Mouse (Mus musculus) limb, embryonic 13.5 days (tissue): Measurements from ENCODE around the gene Itga10. TPM values are rescaled to one million over a fixed set of nuclear protein-coding genes. Genes with fewer than 3 reads are reported as not detected.

Experiments
- ATAC-seq: fragments of 200-750 bp; cut with Nextera tagmentation; 2 replicates; pipeline ENCODE4 v1.8.0; 2017; ENCODE audit warnings: low read depth, moderate number of reproducible peaks, moderate TSS enrichment; ENCODE audit not compliant: low FRiP score
- H3K27ac ChIP-seq: fragments of 300-500 bp; sonication (generic); 2 replicates; pipeline ENCODE4 v1.5.1; 2015; ENCODE audit warnings: inconsistent platforms, mild to moderate bottlenecking, moderate library complexity
- H3K27me3 ChIP-seq: fragments of 300-500 bp; sonication (generic); 2 replicates; pipeline ENCODE4 v1.6.1; 2015; ENCODE audit warnings: mild to moderate bottlenecking, inconsistent platforms
- H3K36me3 ChIP-seq: fragments of 300-500 bp; sonication (generic); 2 replicates; pipeline ENCODE4 v1.6.1; 2015; ENCODE audit warnings: inconsistent platforms, mild to moderate bottlenecking, moderate library complexity
- H3K4me1 ChIP-seq: fragments of 300-500 bp; sonication (generic); 2 replicates; pipeline ENCODE4 v1.6.1; 2015; ENCODE audit warnings: inconsistent platforms
- H3K4me2 ChIP-seq: fragments of 300-500 bp; sonication (generic); replicated peaks from 2 replicates; pipeline ENCODE4 v1.6.1; 2015; ENCODE audit warnings: inconsistent platforms, mild to moderate bottlenecking, moderate library complexity
- H3K4me3 ChIP-seq: fragments of 300-500 bp; sonication (generic); 2 replicates; pipeline ENCODE4 v1.5.1; 2015; ENCODE audit warnings: moderate library complexity, mild to moderate bottlenecking, inconsistent platforms
- H3K9ac ChIP-seq: fragments of 300-500 bp; sonication (generic); 2 replicates; pipeline ENCODE4 v1.6.1; 2015; ENCODE audit warnings: mild to moderate bottlenecking, inconsistent platforms
- H3K9me3 ChIP-seq: fragments of 300-500 bp; sonication (generic); 2 replicates; pipeline ENCODE4 v1.6.1; 2016; ENCODE audit warnings: inconsistent platforms
- WGBS: fragments of 180-500 bp; shearing (Covaris S2); methylation state at CpG from one replicate; pipeline ENCODE4 v1.1.7; 2015; 5-methylcytosine and 5-hydroxymethylcytosine counted together
- polyA plus RNA-seq: library from polyadenylated mRNA; unstranded; fragments of >200 nt; fragmentation: Nextera tagmentation; extraction: Ambion mirVana; gene quantifications from 2 replicates; pipeline ENCODE4 v1.2.1, GENCODE M21; 2015

The Itga10 gene
- 2.1 and 3.1 TPM in 2 replicates for polyA plus RNA-seq

DNA sequence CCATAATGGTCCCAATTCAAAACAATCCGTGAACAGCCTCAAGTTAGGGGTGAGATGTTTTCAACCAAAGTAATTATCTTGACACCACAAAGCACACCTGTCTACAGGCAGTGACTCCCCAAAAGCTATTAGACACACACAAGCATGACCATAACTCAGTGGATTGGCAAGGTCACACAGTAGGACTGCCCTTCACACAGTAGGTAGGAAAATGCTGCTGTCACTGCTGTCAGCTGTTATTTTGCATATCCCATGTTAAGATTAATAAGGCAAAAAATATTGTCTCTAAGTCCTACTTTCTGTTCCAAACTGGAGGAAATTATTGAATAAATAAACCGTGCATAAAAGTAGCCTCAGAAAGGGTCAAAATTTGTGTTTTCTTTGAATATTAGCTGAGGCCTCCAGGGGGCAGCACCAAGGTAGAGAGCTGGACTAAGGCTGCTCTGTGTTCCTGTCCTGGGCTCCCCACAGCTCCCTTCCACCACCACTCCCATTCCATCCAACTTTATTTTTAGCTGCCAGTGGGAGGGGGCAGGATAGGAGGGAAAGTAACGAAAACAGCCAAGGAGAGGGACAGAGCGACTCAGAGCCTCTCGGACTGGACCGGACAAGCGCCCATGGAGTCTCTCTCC is at the start of gene Itga10:
Gene Itga10 (plus strand): TSS at position 567 of the 632 bp plus-strand sequence.
- Histone ChIP-seq H3K27me3 (no peaks in the 10 kb centered on the region), H3K4me1 (peaks cover 3% of the 10 kb centered on the region; the same call in 1 of the 2 replicates), H3K4me2 (peak within 1 kb of the TSS; percentile 5), H3K9ac (no peak within 1 kb of the TSS), H3K9me3 (no peaks in the 10 kb centered on the region), H3K36me3 (peaks cover 53% of the 10 kb centered on the region), H3K4me3 (0 out of 2 replicates have a peak within 1 kb of the TSS, but pooled peaks have one; percentile 16), H3K27ac (no peak within 1 kb of the TSS)
- WGBS = 67% methylated on average over 7 of the region's 7 CpGs
- ATAC-seq = peak; percentile 74; the same call in 1 of the 2 replicates

DNA sequence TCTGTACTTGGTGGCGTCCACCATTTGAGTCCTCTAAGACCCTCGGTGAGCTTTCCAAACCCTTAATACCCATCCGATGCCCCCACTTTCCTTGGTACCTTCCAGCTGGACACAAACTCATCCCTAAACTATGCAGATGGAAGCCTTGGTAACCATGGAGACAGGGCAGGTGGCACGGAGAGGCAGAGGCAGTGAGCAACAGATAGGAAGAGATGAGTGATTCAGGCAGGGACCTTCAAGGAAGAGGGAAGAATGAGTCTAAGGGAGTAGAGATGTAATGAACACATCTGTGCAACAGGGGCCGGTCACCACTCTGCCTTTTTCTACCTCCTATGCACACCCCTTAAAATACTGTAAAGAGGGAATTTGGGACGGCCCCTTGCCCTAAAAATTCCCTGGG is 49.7 kb upstream of the Itga10 start:
- Histone ChIP-seq H3K4me1 (peaks cover 60% of the 10 kb centered on the region), H3K36me3 (no peaks in the 10 kb centered on the region), H3K4me3 (peak overlapping the region; percentile 57), H3K27ac (no peak overlapping the region), H3K4me2 (peak overlapping the region; percentile 99), H3K9me3 (no peaks in the 10 kb centered on the region), H3K27me3 (peaks cover 30% of the 10 kb centered on the region), H3K9ac (no peak overlapping the region)
- 21% methylated on average over 6 of the region's 6 CpGs for WGBS
- ATAC-seq = no peak

DNA sequence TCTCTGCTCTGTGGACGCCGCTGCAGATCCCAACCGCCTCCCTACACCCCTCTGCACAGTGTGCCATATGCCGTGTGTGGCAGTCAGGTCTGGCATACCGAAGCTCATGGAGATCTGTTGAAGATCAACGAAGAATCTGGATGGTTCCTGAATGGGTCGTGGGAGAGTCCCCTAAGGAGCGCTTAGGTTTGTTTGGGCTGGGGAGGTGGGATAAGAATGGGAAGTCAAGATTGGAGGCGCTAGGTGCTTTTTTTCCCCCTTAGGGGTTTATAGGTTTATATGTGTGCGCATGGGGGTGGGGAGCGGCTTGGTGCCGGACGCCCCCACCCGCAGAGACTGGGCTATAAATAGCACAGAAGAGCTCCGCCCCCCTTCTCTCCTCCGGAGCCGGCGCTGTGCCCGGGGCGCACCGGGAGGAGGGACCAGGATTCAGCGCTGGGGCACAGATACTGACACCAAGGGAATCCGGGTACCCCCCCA is 49.1 kb upstream of the Itga10 start, which contains the start of gene Ankrd34a:
Gene Ankrd34a (plus strand): TSS at position 409 of the 480 bp plus-strand sequence.
- Histone ChIP-seq H3K4me1 (peaks cover 61% of the 10 kb centered on the region), H3K4me2 (peak within 1 kb of the TSS; percentile 99), H3K9me3 (no peaks in the 10 kb centered on the region), H3K9ac (peak within 1 kb of the TSS; percentile 80), H3K36me3 (no peaks in the 10 kb centered on the region), H3K4me3 (peak within 1 kb of the TSS; percentile 57), H3K27ac (peak within 1 kb of the TSS; percentile 56; the same call in 1 of the 2 replicates), H3K27me3 (peaks cover 30% of the 10 kb centered on the region)
- no peak for ATAC-seq
- 0% methylated on average over 21 of the region's 23 CpGs for WGBS

DNA sequence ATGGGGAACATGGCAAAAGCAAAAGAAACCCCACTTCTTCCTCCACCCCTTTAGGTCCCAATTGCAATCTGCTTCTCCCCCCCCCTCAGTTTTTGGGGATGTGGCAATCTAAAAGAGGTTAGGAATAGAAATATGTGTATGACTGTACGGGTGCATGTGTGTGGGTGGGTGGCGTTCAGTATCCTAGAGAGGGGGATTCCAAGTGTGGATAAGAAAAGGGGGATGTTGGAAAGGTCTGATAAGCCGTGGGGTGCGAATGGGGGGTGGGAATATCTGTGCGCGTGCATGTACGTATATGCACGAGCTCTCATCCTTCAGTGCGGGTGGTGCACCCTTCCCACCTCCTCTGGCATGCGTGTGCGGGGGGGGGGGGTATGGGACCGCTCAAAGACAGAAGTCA is 48.5 kb upstream of the Itga10 start:
- peaks cover 30% of the 10 kb centered on the region for H3K27me3 ChIP-seq
- 3% methylated on average over 10 of the region's 12 CpGs for WGBS
- H3K27ac ChIP-seq = no peak overlapping the region
- peaks cover 61% of the 10 kb centered on the region for H3K4me1 ChIP-seq
- peak overlapping the region; percentile 80 for H3K9ac ChIP-seq
- H3K36me3 ChIP-seq = no peaks in the 10 kb centered on the region
- no peak for ATAC-seq
- H3K4me3 ChIP-seq = peak overlapping the region; percentile 57
- peak overlapping the region; percentile 99 for H3K4me2 ChIP-seq
- no peaks in the 10 kb centered on the region for H3K9me3 ChIP-seq

DNA sequence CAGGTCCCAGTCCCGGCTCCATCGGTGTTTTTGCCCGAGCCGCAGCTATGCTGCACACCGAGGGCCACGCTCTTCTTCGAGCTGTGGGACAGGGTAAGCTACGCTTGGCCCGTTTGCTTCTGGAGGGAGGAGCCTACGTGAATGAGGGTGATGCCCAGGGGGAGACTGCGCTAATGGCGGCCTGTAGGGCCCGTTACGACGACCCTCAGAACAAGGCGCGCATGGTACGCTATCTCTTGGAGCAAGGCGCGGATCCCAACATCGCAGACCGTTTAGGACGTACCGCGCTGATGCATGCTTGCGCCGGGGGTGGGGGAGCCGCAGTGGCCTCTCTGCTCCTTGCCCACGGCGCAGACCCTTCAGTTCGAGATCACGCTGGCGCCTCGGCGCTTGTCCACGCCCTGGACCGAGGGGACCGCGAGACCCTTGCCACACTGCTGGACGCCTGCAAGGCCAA is 47.9 kb upstream of the Itga10 start:
- Histone ChIP-seq H3K27ac (peak overlapping the region; percentile 56; the same call in 1 of the 2 replicates), H3K9ac (peak overlapping the region; percentile 80), H3K4me3 (peak overlapping the region; percentile 57), H3K9me3 (no peaks in the 10 kb centered on the region), H3K4me1 (peaks cover 63% of the 10 kb centered on the region), H3K27me3 (peaks cover 30% of the 10 kb centered on the region), H3K4me2 (peak overlapping the region; percentile 99), H3K36me3 (no peaks in the 10 kb centered on the region)
- ATAC-seq = no peak
- under 1% methylated on average over 40 of the region's 40 CpGs for WGBS

DNA sequence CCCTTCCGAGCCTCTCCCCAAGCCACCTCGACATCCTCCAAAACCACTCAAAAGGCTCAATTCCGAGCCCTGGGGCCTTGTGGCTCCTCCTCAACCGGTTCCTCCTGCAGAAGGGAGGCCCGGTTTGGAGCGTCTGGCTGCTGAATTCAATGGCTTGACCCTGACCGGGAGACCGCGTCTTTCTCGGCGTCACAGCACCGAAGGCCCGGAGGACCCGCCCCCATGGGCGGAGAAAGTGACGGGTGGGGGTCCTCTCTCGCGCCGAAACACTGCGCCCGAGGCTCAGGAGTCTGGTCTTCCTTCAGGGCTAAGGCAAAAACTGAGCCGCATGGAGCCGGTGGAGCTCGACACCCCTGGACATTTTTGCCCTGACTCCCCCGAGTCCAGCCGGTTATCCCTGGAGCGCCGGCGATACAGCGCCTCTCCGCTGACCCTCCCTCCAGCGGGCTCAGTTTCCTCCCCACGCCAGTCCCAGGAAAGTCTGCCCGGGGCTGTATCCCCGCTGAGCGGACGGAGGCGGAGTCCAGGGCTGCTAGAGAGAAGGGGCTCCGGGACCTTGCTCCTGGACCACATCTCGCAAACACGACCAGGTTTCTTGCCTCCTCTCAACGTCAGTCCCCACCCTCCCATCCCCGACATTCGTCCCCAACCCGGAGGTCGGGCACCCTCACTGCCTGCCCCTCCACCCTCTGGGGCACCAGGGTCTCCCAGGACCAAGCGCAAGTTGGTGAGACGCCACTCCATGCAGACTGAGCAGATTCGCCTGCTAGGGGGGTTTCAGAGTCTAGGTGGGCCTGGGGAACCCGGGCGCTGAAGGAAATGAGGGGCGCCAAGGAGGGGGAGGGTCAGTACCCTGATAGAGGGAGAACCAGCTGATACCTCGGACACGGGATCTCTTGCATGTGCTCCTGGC is 47.0 kb upstream of the Itga10 start:
- peaks cover 1% of the 10 kb centered on the region; the same call in 1 of the 2 replicates for H3K36me3 ChIP-seq
- peak overlapping the region; percentile 99 for H3K4me2 ChIP-seq
- peaks cover 30% of the 10 kb centered on the region for H3K27me3 ChIP-seq
- peak overlapping the region; percentile 80 for H3K9ac ChIP-seq
- H3K9me3 ChIP-seq = no peaks in the 10 kb centered on the region
- peak; percentile 21; the same call in 1 of the 2 replicates for ATAC-seq
- 1% methylated on average over 54 of the region's 54 CpGs for WGBS
- H3K27ac ChIP-seq = 0 out of 2 replicates have a peak overlapping the region, but pooled peaks have one; percentile 56
- peak overlapping the region; percentile 57 for H3K4me3 ChIP-seq
- peaks cover 64% of the 10 kb centered on the region for H3K4me1 ChIP-seq

DNA sequence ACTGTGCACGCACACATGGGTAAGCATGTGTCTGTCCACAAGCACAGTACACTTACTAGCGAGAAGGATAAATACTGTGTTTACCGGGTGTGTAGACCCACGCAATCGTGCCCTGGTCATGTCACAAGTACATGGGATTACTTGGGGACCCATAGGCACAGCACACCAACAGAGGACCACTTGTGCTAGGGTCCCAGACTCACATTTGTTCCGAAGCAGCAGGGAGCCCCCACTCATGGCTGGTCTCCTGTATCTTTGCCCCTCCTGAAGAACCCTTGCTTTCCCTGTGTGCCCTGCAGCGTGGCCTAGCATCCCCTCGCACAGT is 46.4 kb upstream of the Itga10 start:
- Histone ChIP-seq H3K9me3 (no peaks in the 10 kb centered on the region), H3K36me3 (peaks cover 8% of the 10 kb centered on the region; the same call in 1 of the 2 replicates), H3K4me2 (peak overlapping the region; percentile 99), H3K4me1 (peaks cover 70% of the 10 kb centered on the region), H3K4me3 (peak overlapping the region; percentile 57), H3K27me3 (peaks cover 30% of the 10 kb centered on the region), H3K27ac (no peak overlapping the region), H3K9ac (no peak overlapping the region)
- 51% methylated on average over 8 of the region's 8 CpGs for WGBS
- no peak for ATAC-seq

DNA sequence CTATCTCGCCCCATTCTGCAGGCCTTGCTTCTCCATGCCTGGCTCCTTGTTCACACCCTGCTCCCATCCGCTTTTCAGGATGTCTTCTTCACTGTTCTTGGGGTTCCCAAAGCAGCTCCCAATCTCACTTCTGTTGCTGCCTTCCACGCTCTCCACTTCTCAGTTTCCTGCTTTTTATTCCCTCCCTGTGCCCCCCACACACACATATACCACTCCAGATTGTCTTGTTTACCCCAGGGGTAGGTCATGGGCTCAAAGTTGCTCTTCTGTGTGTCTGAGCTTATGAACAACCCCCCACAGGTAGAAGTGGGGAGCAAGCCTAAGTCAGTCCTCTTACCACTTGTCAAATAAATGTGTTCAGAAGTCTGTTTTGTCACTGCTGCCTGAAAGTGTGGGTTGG is 46.0 kb upstream of the Itga10 start:
- ATAC-seq = no peak
- WGBS = 68% methylated on average over 3 of the region's 3 CpGs
- H3K4me1 ChIP-seq = peaks cover 74% of the 10 kb centered on the region
- 0 out of 2 replicates have a peak overlapping the region, but pooled peaks have one; percentile 57 for H3K4me3 ChIP-seq
- H3K36me3 ChIP-seq = peaks cover 11% of the 10 kb centered on the region; the same call in 1 of the 2 replicates
- H3K27ac ChIP-seq = no peak overlapping the region
- no peaks in the 10 kb centered on the region for H3K9me3 ChIP-seq
- H3K9ac ChIP-seq = no peak overlapping the region
- H3K4me2 ChIP-seq = peak overlapping the region; percentile 99
- H3K27me3 ChIP-seq = peaks cover 30% of the 10 kb centered on the region

DNA sequence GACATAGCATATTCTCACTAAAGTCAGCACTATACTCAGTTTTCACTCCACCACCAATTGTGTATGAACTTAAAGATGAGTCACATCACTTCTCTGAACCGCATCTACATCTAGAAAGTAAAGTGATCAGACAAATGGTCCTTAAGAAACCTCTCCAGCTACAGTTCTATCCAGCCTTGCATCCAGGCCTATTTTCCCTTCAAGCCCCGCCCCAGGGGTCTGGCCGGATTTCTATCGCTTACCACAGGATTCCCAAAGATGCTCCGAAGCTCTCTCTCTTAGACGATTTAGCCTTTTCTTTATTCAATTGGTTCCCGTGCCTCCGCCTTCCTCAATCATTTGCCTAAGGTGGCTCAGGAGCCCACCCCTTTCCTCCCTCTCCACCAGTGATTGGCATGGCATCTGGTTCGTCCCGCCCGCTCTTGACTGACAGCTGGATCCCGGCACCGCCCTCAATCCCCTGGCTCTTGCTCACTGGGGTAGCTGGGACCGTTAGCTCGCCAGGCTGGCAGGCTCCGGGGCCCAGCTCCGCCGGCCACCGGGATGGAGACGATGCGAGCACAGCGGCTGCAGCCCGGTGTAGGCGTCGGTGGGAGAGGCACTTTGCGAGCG is 44.6 kb upstream of the Itga10 start, which contains the start of gene Lix1l:
Gene Lix1l (plus strand): TSS at position 511 of the 612 bp plus-strand sequence.
- H3K4me1 ChIP-seq = peaks cover 78% of the 10 kb centered on the region
- peak within 1 kb of the TSS; percentile 94 for H3K27ac ChIP-seq
- peaks cover 21% of the 10 kb centered on the region for H3K27me3 ChIP-seq
- under 1% methylated on average over 25 of the region's 27 CpGs for WGBS
- ATAC-seq = peak; percentile 94
- H3K9me3 ChIP-seq = no peaks in the 10 kb centered on the region
- H3K4me2 ChIP-seq = peak within 1 kb of the TSS; percentile 84
- H3K9ac ChIP-seq = peak within 1 kb of the TSS; percentile 87
- peak within 1 kb of the TSS; percentile 76 for H3K4me3 ChIP-seq
- peaks cover 20% of the 10 kb centered on the region; the same call in 1 of the 2 replicates for H3K36me3 ChIP-seq

DNA sequence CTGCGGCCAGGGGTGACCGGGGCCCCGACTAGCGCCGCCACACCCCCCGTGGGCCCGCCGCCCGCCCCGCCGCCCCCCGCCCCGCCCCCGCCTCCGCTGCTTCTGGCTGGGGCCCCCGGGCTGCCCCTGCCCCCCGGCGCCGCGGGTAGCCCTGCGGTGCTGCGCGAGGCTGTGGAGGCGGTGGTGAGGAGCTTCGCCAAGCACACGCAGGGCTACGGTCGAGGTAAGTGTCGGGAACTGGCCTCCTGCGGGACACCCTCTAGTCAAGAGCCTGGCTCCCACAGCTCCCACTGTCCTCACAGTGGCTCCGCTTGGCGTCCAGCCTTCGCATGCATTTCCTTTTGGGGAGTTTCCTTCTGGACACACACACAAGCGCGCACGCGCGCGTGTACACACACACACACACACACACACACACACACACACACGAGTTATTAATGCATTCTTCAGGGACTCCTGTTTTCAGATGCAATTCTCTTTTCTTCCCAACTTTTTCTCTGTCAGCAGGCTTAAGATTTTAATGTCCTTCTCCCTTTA is 44.1 kb upstream of the Itga10 start:
- H3K4me3 ChIP-seq = peak overlapping the region; percentile 76
- ATAC-seq = peak; percentile 49
- H3K27me3 ChIP-seq = peaks cover 17% of the 10 kb centered on the region
- WGBS = under 1% methylated on average over 19 of the region's 40 CpGs
- H3K4me1 ChIP-seq = peaks cover 72% of the 10 kb centered on the region
- peak overlapping the region; percentile 87 for H3K9ac ChIP-seq
- peak overlapping the region; percentile 94 for H3K27ac ChIP-seq
- peak overlapping the region; percentile 84 for H3K4me2 ChIP-seq
- peaks cover 20% of the 10 kb centered on the region; the same call in 1 of the 2 replicates for H3K36me3 ChIP-seq
- no peaks in the 10 kb centered on the region for H3K9me3 ChIP-seq
